Mouse (Mus musculus) forebrain, embryonic 10.5 days (tissue): ENCODE measurements at regions not wholly inside any gene's neighbourhood (a gene's known extent, or its start where the extent isn't known, plus 50 kb on each side); places are given as distances from the start of the nearest gene placed in this dataset.

Experiments
- DNase-seq: peaks from one replicate; pipeline ENCODE4 v3.0.0-alpha.2; 2017; ENCODE audit warnings: low spot score; ENCODE audit errors: extremely low spot score
- H3K27ac ChIP-seq: fragments of 300-500 bp; sonication (generic); 2 replicates; pipeline ENCODE4 v1.5.1; 2016; ENCODE audit warnings: mild to moderate bottlenecking
- H3K27me3 ChIP-seq: fragments of 300-500 bp; sonication (generic); 2 replicates; pipeline ENCODE4 v1.6.1; 2016; ENCODE audit warnings: mild to moderate bottlenecking; ENCODE audit not compliant: poor library complexity, severe bottlenecking
- H3K36me3 ChIP-seq: fragments of 300-500 bp; sonication (generic); replicated peaks from 2 replicates; pipeline ENCODE4 v1.6.1; 2016; ENCODE audit warnings: mild to moderate bottlenecking, moderate library complexity
- H3K4me1 ChIP-seq: fragments of 300-500 bp; sonication (generic); 2 replicates; pipeline ENCODE4 v1.6.1; 2016
- H3K4me3 ChIP-seq: fragments of 300-500 bp; sonication (generic); 2 replicates; pipeline ENCODE4 v1.5.1; 2016; ENCODE audit warnings: mild to moderate bottlenecking, moderate library complexity
- H3K9me3 ChIP-seq: fragments of 300-500 bp; sonication (generic); 2 replicates; pipeline ENCODE4 v1.6.1; 2016; ENCODE audit warnings: mild to moderate bottlenecking, moderate library complexity
- WGBS: fragments of 180-500 bp; shearing (Covaris S2); methylation state at CpG from one replicate; pipeline ENCODE4 v1.1.7; 2016; 5-methylcytosine and 5-hydroxymethylcytosine counted together

DNA sequence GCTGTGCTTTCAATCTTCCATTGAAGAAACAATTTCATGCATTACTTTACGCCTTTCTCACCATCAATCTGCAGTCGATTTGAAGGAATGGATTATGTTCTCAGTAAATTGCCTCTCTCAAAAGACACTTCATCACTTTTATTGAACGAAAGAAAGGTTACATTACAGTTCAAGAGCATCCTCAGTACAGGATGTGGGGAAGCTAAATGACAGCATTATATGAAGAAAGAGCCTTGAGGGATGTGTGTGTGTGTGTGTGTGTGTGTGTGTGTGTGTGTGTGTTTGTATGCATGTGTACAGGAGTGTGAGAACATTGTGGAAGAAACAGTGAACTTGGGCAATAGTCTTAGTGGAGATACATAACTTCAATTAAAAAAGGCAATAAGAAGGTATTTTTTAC lies 311.8 kb upstream of the Rnaseh2b start:
- 82% methylated on average over 3 of the region's 3 CpGs for WGBS
- Histone ChIP-seq H3K9me3 (peaks cover 8% of the 10 kb centered on the region), H3K4me3 (no peak overlapping the region), H3K27ac (no peak overlapping the region), H3K27me3 (no peaks in the 10 kb centered on the region), H3K4me1 (no peaks in the 10 kb centered on the region), H3K36me3 (no peaks in the 10 kb centered on the region)
- DNase-seq: no peak

DNA sequence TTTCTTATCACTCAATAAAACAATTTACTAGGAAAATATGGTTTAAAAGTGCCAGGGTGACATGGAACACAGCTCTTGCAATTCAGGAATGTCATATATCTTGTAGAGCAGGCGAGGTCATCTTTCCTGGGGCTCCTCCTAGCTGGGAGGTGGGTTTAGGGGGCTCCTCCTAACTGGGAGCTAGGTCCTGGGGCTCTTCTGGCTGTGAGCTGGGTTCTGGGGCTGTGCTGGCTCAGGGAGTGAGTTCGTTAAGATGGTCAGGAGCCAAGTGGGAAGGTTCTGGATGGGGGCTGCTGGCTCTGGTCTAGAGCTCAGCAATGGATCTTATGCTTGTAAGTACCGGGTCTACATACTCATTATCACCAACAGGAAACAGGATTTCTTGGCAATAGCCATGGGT lies 306.8 kb upstream of the Rnaseh2b start:
- Histone ChIP-seq H3K27me3 (no peaks in the 10 kb centered on the region), H3K4me1 (no peaks in the 10 kb centered on the region), H3K9me3 (peaks cover 8% of the 10 kb centered on the region), H3K36me3 (no peaks in the 10 kb centered on the region), H3K4me3 (no peak overlapping the region), H3K27ac (no peak overlapping the region)
- WGBS: 81% methylated on average over 3 of the region's 3 CpGs
- no peak for DNase-seq

DNA sequence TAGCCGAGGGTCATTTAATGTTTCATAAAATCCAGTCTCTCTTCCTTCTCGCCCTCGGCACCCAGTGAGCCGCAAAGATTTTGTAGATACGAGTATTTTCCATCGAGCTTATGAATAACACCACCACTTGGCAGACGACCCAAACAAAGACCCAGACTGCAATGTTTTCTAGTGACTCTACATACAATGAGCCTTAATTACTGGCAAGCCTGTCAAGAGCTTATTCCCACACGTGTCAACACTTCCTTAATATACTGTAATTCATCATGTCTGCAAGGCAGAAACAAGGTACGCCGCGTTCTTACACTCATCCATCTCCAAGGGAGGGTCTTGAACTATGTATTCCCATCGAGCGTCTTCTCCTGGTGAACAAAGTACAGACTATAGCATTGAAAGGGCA lies 306.2 kb upstream of the Rnaseh2b start:
- no peak for DNase-seq
- no peak overlapping the region for H3K27ac ChIP-seq
- no peaks in the 10 kb centered on the region for H3K27me3 ChIP-seq
- WGBS: 92% methylated on average over 13 of the region's 13 CpGs
- no peak overlapping the region for H3K4me3 ChIP-seq
- H3K4me1 ChIP-seq: no peaks in the 10 kb centered on the region
- no peaks in the 10 kb centered on the region for H3K36me3 ChIP-seq
- peaks cover 8% of the 10 kb centered on the region for H3K9me3 ChIP-seq

DNA sequence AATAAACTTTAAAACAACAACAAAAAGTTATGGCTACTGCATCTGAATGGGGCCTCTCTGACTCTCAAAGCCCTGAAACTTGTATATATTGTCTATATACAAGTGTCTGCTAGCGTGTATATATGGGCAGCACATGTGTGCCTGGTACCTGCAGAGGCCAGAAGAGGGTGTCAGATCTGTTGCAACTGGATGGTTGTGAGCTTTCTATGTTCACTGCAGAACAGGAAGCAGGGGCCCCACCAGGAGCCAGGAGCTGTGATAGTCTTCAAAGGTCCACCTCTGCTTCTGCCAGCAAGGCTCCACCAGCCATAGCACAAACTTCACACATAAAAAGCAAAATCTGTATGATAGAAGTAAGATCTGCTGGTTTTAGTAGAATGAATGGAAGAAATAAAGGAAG lies 297.1 kb upstream of the Rnaseh2b start:
- Histone ChIP-seq H3K27ac (no peak overlapping the region), H3K4me1 (no peaks in the 10 kb centered on the region), H3K36me3 (no peaks in the 10 kb centered on the region), H3K27me3 (no peaks in the 10 kb centered on the region), H3K4me3 (no peak overlapping the region), H3K9me3 (no peaks in the 10 kb centered on the region)
- 88% methylated on average over 1 of the region's 1 CpGs for WGBS
- no peak for DNase-seq

DNA sequence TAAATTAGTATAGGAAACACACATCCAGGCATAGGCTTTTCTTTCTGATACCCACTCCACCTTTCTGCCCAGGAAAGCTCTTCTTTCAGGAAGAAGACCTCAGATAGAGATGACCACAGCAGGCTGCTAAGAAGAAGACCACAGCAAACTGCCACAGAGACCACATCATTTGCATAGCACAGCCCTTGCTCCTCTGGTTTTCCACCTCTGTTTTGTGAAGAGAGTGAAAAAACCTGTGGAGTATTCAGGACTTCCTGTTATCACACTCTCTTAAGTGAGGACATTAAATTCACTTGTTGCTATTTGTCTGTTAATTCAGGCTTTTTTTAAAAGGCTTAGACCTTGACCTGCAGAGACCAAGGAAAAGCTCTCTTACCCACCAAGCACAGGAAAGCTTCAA lies 294.7 kb upstream of the Rnaseh2b start:
- H3K36me3 ChIP-seq: no peaks in the 10 kb centered on the region
- H3K9me3 ChIP-seq: no peaks in the 10 kb centered on the region
- no peak overlapping the region for H3K27ac ChIP-seq
- H3K27me3 ChIP-seq: no peaks in the 10 kb centered on the region
- H3K4me3 ChIP-seq: no peak overlapping the region
- H3K4me1 ChIP-seq: peaks cover 16% of the 10 kb centered on the region
- no peak for DNase-seq

DNA sequence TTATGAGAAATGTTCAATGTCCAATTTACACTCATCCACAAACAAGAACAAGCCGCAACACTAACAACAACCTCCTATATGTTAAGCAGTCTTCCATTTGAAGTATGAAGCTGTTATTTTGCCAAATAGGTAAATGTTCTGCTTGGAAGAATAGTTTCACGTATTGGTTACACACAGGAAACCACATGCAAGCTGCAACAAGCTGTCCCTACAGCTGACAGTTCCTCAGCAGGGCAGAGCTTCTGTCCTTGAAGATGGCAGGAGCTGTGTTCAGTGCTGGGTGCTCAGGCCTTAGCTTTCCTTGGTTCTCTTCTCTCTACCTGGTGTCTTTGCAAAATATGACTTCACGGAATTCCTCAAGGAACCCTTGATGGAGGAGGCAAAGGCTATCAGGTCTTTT lies 294.1 kb upstream of the Rnaseh2b start:
- no peaks in the 10 kb centered on the region for H3K9me3 ChIP-seq
- H3K4me3 ChIP-seq: no peak overlapping the region
- H3K27me3 ChIP-seq: no peaks in the 10 kb centered on the region
- DNase-seq: no peak
- peaks cover 22% of the 10 kb centered on the region for H3K4me1 ChIP-seq
- no peaks in the 10 kb centered on the region for H3K36me3 ChIP-seq
- no peak overlapping the region for H3K27ac ChIP-seq
- 92% methylated on average over 3 of the region's 3 CpGs for WGBS

DNA sequence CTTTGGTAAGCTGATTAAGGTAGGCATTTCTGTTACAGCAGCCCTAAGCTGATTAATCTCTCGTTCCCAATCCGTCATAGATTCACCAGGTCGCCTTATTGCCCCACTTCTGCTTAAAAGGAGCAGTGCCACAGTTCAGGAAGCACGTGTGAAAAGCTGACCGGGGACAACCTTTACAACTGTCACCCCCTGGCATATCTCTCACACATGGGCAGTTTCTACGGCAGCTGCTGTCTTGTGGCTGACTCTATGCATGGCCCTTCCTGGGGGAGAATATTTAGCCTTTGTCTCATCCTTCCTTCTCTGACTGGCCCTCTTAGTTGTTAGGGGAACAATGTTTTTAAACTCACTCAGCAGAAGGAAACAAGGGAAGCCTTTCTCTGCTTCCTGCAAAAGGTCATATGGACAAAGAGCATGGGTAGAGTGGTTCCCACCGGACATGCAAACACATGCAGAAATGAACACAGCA lies 290.9 kb upstream of the Rnaseh2b start:
- 36% methylated on average over 7 of the region's 7 CpGs for WGBS
- no peak overlapping the region for H3K4me3 ChIP-seq
- no peaks in the 10 kb centered on the region for H3K27me3 ChIP-seq
- peaks cover 30% of the 10 kb centered on the region for H3K4me1 ChIP-seq
- no peaks in the 10 kb centered on the region for H3K9me3 ChIP-seq
- no peaks in the 10 kb centered on the region for H3K36me3 ChIP-seq
- peak overlapping the region; percentile 76 for H3K27ac ChIP-seq
- DNase-seq: no peak

DNA sequence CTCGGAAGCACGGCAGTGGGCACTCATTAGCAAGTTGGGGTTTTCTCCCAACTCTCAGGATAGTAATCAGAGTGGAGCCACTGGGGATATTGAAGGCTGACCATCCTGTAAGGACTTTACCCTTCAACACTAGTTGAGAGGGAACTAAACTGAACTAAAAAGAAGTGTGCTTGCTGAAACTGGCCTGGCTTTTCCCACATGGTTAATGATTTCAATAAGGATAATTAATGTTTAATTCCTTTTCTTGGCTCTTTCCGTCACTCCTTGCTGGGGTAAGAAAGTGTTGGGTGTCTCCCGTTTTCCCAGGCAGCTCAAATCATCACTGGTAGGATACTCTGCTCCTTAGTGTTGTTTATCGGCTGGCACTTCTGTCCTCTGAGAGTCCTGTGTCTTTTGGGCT lies 290.3 kb upstream of the Rnaseh2b start:
- H3K9me3 ChIP-seq: no peaks in the 10 kb centered on the region
- H3K4me3 ChIP-seq: no peak overlapping the region
- no peaks in the 10 kb centered on the region for H3K36me3 ChIP-seq
- peaks cover 30% of the 10 kb centered on the region for H3K4me1 ChIP-seq
- H3K27ac ChIP-seq: peak overlapping the region; percentile 76
- H3K27me3 ChIP-seq: no peaks in the 10 kb centered on the region
- whole genome bisulfite sequencing: 77% methylated on average over 5 of the region's 5 CpGs
- DNase-seq: no peak

DNA sequence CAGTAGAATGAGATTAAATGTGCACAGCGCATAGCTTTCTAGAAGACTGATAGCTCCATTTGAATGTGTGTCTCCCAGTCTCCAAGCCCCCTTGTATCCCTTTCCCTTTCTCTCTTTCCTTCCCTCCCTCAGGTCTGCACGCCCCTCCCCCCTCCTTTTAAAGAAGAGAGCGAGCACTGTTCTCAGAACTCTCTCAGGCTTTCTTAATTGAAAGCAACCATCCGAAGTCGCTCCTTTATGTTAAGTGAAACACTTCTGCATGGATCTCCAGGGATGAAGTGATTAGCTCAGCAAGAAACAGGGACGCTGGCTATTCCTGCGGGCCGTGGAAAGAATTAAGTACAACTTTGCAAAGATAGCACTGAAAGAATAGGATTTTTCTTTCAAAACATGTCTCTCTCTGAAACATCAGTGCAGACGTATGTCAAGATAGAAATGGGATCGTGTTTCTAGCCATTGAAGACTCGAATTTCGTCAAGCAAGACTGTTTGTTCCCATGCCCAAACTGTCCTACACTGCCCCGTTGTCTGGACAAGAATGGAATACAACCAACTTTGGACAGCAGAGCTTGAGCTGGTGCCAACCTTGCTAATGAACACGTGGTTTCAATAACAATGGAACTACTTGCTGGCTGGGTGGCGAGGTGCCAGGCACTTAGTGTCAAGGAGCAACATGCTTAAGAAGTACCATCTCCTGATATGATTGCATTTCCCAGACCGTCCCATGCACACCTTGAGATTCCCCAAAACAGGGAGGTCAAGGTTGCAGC lies 289.2 kb upstream of the Rnaseh2b start:
- 31% methylated on average over 15 of the region's 16 CpGs for WGBS
- Histone ChIP-seq H3K36me3 (no peaks in the 10 kb centered on the region), H3K9me3 (no peaks in the 10 kb centered on the region), H3K4me1 (peaks cover 30% of the 10 kb centered on the region), H3K27ac (peak overlapping the region; percentile 79), H3K4me3 (no peak overlapping the region; the same call in 1 of the 2 replicates), H3K27me3 (no peaks in the 10 kb centered on the region)
- peak; percentile 37 for DNase-seq

DNA sequence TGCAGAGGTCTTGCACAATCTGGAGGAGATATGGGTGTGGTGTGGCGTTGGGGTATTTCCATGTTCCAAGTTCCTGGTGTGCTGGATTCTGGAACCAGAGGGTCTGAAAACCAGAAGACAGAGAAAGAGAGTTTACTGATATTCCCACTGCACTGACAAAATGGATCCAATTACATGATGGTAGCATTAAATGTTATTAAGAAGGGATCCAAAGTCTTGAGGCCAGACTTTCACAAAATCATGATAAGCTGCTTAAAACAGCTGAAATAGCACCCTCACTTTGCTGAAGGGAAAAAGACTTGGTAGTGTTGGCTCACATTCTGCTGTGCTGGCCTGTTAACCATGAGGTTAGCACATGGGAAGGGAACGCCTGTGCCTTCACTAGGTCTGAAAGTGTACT lies 288.6 kb upstream of the Rnaseh2b start:
- Histone ChIP-seq H3K27me3 (no peaks in the 10 kb centered on the region), H3K9me3 (no peaks in the 10 kb centered on the region), H3K36me3 (no peaks in the 10 kb centered on the region), H3K4me3 (no peak overlapping the region), H3K4me1 (peaks cover 30% of the 10 kb centered on the region), H3K27ac (peak overlapping the region; percentile 79)
- no peak for DNase-seq
- WGBS: 90% methylated on average over 2 of the region's 2 CpGs

DNA sequence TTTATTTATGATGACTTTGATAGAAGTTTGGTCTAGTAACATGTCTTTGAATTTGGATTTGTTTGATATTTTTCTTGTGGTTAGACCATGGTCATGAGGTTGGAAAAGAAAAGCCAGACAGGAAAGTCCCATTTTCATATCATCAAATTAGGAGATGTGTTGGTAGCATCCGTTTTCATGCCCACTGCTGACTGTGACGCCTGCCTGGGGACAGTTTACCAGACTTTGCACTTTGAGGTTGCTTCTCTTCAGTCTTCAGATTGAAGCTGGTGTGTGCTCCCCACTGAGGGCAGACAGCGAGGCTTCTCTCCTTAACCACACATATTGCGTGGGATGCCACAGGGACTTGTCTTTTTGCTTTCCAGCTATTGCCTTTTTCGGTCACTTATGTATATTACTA lies 283.7 kb upstream of the Rnaseh2b start:
- WGBS: 92% methylated on average over 5 of the region's 5 CpGs
- no peak for DNase-seq
- peaks cover 4% of the 10 kb centered on the region for H3K4me1 ChIP-seq

DNA sequence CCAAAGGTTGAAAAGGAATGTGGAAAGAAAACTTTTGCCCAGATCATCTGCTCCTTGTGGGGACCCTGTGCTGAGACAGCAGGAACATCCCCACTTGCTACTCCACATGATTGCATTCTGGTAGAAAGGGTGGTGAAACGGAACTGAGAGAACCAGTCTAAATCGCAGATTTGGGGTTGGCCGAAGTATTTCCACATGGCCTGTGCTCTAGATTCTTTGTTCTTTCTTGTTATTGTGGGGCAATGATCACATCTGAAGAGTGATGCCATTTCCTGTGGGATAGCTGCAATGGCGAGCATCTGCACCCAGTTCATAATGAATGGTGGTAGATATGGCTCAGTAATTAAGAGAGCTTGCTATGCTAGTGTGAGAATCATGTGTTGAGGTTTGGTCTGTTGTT lies 273.6 kb upstream of the Rnaseh2b start:
- Histone ChIP-seq H3K27ac (no peak overlapping the region), H3K9me3 (no peaks in the 10 kb centered on the region), H3K4me1 (peaks cover 11% of the 10 kb centered on the region), H3K36me3 (no peaks in the 10 kb centered on the region), H3K27me3 (no peaks in the 10 kb centered on the region), H3K4me3 (no peak overlapping the region)
- DNase-seq: no peak
- WGBS: 92% methylated on average over 4 of the region's 4 CpGs

More for the DNA sequence above, 283.7 kb upstream of the Rnaseh2b start:
- Histone ChIP-seq H3K36me3 (no peaks in the 10 kb centered on the region), H3K27ac (no peak overlapping the region), H3K27me3 (no peaks in the 10 kb centered on the region), H3K4me3 (no peak overlapping the region), H3K9me3 (no peaks in the 10 kb centered on the region)

DNA sequence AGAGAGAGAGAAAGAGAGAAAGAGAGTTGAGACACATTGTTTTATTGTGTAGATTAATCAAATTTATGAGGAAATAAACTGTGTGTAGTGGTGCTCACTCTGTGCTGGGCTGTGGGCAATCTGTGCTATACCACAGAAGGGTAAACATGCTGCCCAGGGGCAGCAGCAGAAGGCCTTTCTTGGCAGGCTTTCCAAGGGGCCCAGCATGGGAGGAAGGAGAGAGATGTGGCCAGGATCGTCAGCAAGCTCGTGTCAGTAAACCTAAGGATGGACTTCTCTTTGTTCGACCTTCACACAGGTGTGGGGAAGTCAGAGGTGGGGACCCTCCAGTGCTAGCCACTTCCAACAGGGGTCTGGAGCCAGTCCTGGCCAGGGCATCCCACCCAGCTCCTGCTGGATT lies 271.4 kb upstream of the Rnaseh2b start:
- H3K27ac ChIP-seq: no peak overlapping the region
- no peak for DNase-seq
- H3K4me3 ChIP-seq: no peak overlapping the region
- H3K36me3 ChIP-seq: no peaks in the 10 kb centered on the region
- H3K27me3 ChIP-seq: no peaks in the 10 kb centered on the region
- WGBS: 95% methylated on average over 3 of the region's 3 CpGs
- peaks cover 11% of the 10 kb centered on the region for H3K4me1 ChIP-seq
- no peaks in the 10 kb centered on the region for H3K9me3 ChIP-seq

DNA sequence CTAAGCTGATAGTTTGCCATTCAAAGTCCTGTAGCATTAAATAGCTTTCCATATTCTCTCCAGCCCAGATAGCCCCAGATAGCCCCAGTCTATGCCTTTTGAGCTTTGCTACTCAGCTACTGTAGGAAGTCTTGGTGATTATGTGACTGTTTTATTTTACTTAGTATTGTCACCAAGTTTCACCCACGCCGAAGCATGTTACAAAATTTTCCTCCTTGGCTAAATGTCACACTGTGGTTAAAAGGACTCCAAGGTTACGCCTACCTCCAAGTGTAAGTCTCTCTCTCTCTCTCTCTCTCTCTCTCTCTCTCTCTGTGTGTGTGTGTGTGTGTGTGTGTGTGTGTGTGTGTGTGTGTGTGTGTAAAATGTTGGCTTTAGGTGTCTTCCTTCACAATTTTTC lies 270.2 kb upstream of the Rnaseh2b start:
- 96% methylated on average over 3 of the region's 3 CpGs for WGBS
- no peaks in the 10 kb centered on the region for H3K27me3 ChIP-seq

More for the DNA sequence above, 270.2 kb upstream of the Rnaseh2b start:
- DNase-seq: no peak
- Histone ChIP-seq H3K4me1 (peaks cover 2% of the 10 kb centered on the region), H3K9me3 (no peaks in the 10 kb centered on the region), H3K36me3 (no peaks in the 10 kb centered on the region), H3K27ac (no peak overlapping the region), H3K4me3 (no peak overlapping the region)
